Mouse (Mus musculus): ENCODE data around the gene Vps16.

- TF ChIP-seq POLR2AphosphoS2 (IDR thresholded peaks at IDR 0.05; ENCODE audit: low read length) (no peak), SMC3 (IDR thresholded peaks at IDR 0.05; ENCODE audit: low read depth, low read length) (no peak), POLR2A (IDR thresholded peaks at IDR 0.05; ENCODE audit: control insufficient read depth in 1 of 2, insufficient read depth in 1 of 2, low read depth in 1 of 2, low read length in 2 of 2, poor library complexity in 1 of 2) (no peak), MYB (IDR thresholded peaks at IDR 0.05; ENCODE audit: low read depth, low read length) (no peak)
Measured at GRCm38 (mm10) chr2:130488600-130488999, 64.5 kb downstream of the Vps16 start.

Measured in MEL (cell line).